Mouse (Mus musculus) adrenal gland, postnatal 10 days (tissue): ENCODE results near the gene Fabp6. TPM values are rescaled to one million over a fixed set of nuclear protein-coding genes. Genes with fewer than 3 reads are reported as not detected.

Experiments used
- DNase-seq: peaks from one replicate; pipeline ENCODE4 v3.0.0; 2021; ENCODE audit warnings: mixed read lengths
- long read RNA-seq, 2 experiments: library from polyadenylated mRNA; stranded (forward); transcript quantifications; one replicate each; pipeline ENCODE4 v2.0.0; 2021
- total RNA-seq, 2 experiments: library from RNA; stranded (reverse); gene quantifications; 2 replicates each; pipeline ENCODE4 v1.2.3; 2021

Gene Fabp6
- total RNA-seq, result not detected
- long read RNA-seq, experiment 1, result 0 reads
- long read RNA-seq, experiment 2, result 0 reads

- DNase-seq, result no peak
These were observed at the start of gene Fabp6 for GRCm38 (mm10) chr11:43601440-43601839. Gene Fabp6 (minus strand): TSS chr11:43601540.

DNA sequence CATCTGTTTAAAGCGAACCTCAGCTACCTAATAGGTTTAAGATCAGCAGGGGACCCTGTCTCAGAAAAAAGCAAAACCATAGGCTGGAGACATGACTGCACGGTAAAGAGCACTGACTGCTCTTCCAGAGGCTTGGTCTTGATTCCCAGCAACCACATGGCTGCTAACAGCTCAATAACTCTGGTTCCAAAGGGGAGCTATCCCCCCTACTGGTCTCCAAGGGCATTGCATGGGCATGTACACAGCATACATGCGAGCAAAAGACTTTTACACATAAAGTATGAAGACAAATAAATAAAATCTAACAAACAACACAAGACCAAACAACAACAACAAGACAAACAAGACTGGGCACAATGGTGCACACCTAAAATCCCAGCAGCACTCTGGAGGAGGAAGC is 43.9 kb upstream of the Fabp6 start:
- no peak for DNase-seq

GRCm38 (mm10) chr11:43643180-43643591 is 41.8 kb upstream of the Fabp6 start:
- peak; percentile 97 for DNase-seq

GRCm38 (mm10) chr11:43638486-43638885 is 37.1 kb upstream of the Fabp6 start:
- no peak for DNase-seq

DNA sequence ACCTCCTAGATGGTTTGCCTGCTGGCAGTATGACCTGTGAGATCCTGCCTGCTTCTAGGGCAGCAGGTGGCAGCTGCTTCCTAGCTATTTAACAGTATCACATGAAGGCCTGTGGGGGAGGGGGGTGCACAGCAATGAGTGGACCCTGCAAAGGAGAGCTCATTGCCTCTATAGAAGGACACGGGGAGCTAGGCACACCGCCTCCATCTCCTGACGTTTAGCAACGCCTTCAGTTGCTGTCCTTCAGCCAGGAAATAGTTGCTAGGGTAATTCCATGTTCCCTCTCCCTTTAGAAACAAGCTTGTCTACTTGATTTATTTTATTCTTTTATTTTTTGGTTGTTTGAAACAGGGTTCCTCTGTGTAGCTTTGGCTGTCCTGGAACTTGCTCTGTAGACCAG is 35.4 kb upstream of the Fabp6 start:
- no peak for DNase-seq

- peak; percentile 78 for DNase-seq
These were observed 32.5 kb upstream of the Fabp6 start for GRCm38 (mm10) chr11:43633658-43634401.

DNA sequence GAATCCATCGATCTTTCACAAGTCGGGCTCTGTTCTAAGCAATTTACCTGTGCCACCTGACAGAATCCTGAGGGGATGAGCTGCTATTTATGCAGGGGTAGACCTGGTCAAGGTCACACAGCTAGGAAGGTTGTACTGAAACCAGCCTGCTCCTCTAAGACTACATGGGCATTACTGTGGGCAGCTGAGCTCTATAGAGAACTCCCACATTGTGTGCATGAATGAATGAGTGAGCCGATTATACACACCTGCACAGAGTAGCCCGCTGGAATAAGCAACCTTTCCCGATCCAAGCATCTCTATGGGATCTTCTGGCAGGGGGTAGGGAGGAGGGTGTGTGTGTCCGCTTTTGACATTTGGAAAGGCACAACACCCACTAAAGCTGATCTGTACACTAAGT is 31.8 kb upstream of the Fabp6 start:
- no peak for DNase-seq

- no peak for DNase-seq
These were observed 31.2 kb upstream of the Fabp6 start for GRCm38 (mm10) chr11:43632566-43632965.

GRCm38 (mm10) chr11:43631645-43632044 is 30.3 kb upstream of the Fabp6 start:
- no peak for DNase-seq

- DNase-seq, result no peak
These were observed 25.7 kb upstream of the Fabp6 start for GRCm38 (mm10) chr11:43626927-43627645.

GRCm38 (mm10) chr11:43626300-43626926 is 25.1 kb upstream of the Fabp6 start:
- DNase-seq, result peak; percentile 79

- no peak for DNase-seq
These were observed 23.0 kb upstream of the Fabp6 start for GRCm38 (mm10) chr11:43624341-43624740.

DNA sequence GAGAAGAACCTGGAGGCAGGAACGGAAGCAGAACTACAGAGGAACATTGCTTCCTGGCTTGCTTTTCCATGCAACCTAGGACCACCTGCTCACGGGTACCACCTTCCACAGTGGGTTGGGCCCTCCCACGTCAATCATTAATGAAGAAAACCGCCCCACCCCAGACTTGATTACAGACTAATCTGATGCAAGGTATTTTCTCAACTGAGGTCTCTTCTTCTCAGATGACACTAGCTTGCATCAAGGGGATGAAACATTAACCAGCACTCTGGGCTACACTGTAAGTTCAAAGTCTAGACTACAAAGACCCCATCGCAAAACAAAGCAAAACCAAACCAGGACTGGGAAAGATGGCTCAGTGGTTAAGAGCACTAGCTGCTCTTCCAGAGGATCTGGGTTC is 20.4 kb upstream of the Fabp6 start:
- no peak for DNase-seq

- no peak for DNase-seq
These were observed 17.1 kb upstream of the Fabp6 start for GRCm38 (mm10) chr11:43618403-43618802.

DNA sequence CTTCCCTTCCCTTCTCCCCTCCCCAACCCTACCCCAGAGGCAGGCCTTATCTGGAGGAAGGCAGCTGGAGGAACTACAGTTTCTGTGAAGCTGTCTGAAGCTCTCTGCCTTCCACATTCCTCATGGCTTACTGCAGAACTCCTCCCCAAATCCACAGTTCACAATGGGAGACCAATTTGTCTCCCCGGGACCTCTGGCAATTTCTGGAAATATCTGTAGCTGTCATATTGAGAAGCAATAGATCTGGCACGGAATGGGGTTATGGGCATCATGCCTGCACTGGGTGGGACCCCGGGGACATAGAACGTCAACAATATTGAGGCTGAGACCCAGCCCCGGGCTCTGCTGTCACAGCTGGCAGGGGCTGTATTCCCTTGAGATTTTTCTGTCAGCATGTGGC is 16.6 kb upstream of the Fabp6 start:
- DNase-seq, result no peak

DNA sequence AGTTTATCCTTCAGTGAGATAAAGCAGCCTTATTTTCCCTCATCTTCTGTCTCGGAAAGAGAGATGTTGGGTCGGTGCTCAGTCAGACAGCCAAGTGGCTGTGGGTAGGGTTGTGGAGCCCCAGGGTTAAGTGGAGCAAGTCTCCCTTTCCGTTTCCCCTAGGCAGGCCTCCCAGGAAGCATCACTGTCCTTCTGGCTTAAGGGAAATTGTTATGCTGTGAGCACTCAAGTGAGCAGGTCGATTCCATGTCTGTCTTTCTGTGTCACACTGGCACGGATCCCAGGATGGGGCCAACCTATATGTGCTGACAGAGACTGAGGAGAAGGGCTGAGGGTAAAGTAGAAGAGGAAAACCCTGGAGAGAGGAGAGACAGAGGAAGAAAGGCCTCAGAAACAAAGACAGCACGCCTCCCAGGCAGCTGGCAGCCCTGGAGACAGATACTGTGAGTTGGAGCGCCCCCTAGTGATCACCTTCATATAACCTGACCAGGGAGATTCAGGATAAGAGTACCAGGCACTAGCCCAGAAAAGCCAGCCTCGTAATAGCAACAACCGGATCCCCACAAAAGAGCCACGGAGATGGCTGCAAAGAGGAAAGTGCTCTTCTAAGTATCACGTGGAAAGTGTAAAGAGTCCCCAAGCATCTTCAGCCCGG is 11.6 kb upstream of the Fabp6 start:
- DNase-seq, result peak; percentile 91

DNA sequence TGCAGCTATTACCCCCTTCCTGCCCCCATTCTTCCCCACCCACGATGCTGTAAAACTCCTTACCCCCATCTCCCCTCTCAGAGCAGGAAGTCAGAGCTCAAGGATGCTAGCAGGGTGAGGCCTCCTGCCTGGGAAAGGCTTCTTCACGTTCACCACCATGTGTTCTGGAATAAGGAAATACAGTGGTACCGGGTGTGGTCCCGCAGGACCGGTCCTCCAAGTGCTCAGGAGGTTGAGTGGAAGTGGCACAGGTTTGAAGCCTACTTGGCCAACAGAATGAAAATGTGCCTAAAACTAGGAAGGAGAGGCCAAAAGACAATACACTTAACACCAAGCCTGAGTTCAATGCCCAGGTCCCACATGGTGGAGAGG is 9.3 kb upstream of the Fabp6 start:
- no peak for DNase-seq

DNA sequence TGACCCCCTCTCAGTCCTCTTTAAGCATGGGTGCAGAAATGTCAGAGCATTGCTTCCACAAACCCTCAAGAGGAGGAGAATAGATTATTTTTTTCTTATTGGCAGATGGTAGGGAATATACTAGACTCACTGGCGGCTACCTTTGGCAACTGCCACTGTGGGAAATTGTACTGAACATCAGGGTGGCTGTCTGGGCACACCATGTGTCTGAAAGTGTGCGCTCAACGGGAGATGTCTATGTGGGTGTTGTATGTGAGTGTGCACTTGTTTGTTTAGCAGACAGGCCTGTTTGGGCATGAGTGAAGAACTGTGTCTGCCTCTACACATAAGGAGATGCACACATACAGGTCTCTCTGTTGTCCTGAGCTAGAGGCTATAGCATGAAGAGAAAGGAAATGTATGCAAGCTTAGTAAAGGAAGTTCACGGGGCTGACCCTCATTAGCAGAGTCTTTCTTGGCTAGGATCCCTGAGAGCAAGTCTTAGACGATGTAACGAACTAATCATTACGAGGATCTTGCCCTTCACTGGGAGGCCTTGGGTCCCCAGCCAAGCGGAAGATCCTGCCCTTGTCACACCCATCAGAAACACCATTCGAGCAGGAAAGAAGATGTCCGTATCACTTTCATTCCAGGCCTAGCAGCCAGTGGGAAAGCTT is 8.8 kb upstream of the Fabp6 start:
- DNase-seq, result no peak

GRCm38 (mm10) chr11:43608440-43608839 is 7.1 kb upstream of the Fabp6 start:
- no peak for DNase-seq

GRCm38 (mm10) chr11:43605859-43606258 is 4.5 kb upstream of the Fabp6 start:
- no peak for DNase-seq

DNA sequence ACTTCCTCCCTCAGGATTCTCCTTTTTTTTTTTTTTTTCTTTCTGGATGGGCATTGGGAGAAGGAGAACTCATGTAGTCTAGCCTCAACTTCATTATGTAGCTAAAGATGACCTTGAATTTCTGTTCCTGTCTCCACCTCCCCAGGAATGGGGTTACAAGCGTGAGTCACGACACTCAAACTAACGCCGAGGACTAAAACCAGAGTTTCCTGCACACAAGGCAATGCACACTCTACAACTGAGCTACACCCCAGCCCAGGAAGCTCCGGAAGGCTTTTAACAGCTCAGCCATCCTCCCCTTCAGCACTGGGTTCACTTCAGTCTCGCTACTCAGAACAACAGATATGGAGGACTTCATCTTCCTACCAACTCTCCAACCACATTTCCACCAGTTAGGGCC is 3.6 kb upstream of the Fabp6 start:
- no peak for DNase-seq

DNA sequence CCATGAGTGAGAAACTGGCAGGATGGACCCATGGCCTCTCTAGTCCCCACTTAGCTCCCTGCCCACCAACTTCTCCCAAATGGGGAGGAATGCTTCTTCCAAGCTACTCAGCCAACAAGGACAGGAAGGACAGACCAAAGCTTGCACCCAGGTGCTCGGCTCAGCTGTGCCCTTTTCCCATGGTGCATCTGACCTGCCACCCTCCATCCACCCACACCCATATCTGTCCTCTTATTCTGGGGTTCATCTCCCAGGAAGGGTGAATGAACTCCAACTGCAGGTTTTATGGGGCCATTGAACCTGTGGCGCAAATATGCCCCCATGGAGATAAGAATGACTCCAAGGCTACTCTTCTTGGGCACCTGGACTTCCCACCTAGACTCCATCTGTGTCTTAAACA is 2.9 kb upstream of the Fabp6 start:
- DNase-seq, result no peak
